Mouse (Mus musculus) v-Abl transformed pro-B cells (cell line): ENCODE results near the gene 4933415A04Rik.

Experiments
- in situ Hi-C, 2 experiments: fragments of 400-800 bp; cut with MboI; formaldehyde crosslinking; loops; one replicate each; pipeline ENCODE4 v1.15.1; 2025; ENCODE audit not compliant: unreplicated experiment in 2 of 2

The 4933415A04Rik gene

DNA sequence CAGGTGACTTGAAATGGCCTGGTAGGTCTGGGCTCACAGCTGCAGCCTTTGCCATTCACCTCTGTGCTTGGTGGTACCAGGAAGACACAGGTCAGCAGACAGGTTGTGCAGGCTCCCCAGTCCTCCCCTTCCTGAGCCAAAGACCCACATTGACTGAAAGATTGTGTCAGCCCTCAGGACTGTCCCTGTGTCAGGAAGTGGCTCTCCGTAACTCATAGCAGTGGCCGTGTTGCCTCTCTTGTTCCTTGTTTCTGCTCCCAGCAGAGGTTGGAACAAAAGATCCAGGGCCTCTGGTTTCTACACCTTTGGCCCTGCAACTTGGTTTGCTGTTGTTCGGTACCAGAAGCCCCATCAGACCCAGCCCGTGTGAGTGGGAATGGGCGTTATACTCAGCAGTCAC lies 17.7 kb upstream of the 4933415A04Rik start:
- in situ Hi-C loops = no loop called here

DNA sequence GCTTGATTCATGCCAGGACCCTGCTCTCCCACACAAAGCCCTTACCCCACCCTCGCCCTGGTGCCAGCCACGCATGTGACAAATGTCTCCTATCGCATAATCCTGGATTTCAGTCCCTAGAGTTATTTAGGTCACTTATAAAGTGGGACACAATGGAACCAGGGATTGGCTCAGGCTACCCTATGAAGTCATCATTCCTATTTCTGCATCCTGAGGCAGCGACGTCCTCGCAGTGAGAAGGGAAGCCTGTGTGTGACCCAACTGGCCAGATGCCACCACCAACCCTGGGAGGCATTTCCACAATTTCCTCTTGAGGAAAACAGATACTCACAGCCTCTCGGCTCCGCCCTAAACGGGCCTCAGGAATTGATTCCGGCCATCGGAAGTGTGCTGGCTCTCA lies 17.2 kb upstream of the 4933415A04Rik start:
- in situ Hi-C loops = no loop called here

DNA sequence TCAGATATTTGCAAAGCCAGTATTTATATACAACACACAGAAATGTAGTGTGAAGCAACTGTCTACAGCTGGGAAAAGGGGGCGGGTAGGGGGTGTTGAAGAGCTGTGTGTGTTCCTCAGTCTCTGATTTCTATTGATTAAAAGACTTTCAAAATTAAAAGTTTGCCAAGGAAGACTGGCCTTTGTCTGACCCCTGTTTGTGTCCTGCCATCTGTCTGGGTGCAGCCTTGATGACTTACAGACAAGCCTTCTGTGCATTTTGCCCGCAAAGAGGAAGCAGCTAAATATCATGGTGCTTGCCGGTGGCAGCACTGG lies 11.8 kb upstream of the 4933415A04Rik start:
- in situ Hi-C loops = no loop called here

DNA sequence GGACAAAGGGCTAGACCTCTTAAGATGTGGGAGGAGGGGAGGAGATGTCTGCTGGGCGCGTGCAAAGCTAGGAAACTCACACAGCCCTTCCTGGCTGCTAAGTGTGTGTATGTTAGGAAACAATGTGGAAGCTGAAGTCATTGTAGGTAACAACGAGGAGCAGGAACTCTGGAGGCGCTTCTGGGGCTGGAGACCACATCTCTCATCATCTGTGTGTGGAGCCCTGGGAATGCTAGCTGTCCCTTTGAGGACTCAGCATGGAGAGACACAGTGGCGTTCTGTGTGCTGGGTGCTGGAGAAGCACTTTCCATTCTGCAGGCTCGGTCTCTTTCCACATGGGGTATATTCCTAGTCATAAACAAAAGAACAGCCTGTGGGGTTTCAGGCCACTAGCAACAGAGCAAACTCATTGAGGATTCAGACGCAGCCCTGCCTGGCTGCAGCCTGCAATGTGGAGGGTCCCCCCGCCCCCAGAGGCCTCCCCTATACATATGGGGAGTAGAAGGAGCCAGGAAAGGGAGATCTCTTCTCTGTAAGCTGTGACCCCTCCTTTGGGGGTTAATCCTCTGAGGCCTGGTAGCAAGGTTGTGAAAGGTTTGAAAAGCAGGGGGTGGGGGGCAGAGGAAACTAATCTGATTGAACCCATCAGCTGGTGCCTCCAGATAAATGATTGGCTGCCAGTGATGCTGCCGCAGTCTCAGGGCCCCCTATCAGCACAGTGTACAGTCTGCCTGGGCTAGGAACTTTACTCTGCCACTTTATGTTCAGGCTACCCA lies 11.3 kb upstream of the 4933415A04Rik start:
- in situ Hi-C loops = no loop called here

DNA sequence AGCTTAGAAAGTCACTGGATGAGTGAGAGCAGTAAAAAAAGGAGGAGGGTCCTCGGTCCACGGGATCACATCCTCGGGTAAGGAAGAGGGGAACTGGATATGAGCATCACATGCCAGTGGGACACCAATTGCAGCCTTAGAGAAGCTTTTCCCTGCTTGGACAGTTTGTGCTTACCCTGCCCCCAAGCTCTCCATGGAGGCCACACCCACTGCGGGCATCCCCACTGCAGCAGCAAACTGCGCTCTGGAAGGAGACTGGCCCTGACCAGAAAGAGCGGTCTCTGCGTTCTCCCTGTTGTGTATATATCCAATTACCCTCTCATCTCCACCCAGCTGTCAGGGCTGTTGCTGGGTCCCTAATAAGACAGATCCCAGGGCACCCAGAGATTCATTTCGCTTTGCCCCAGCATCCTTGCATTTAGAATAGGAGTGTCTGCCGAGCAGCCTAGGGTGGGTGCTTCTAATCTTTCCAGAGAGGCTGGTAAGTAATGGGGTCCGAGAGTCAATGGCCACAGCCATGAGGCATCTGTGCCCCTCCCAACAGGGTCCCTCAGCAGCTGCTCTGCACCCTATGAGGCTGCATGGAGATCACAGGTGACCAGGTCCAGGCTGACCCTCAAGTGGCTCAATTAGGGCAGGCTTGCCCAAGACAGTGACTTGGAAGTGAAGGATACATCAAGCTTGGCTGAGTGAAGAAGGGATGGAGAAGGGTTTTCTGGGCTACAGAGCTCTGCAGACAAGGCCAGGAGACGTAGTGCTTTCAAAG lies 8.9 kb upstream of the 4933415A04Rik start:
- in situ Hi-C loops = no loop called here

DNA sequence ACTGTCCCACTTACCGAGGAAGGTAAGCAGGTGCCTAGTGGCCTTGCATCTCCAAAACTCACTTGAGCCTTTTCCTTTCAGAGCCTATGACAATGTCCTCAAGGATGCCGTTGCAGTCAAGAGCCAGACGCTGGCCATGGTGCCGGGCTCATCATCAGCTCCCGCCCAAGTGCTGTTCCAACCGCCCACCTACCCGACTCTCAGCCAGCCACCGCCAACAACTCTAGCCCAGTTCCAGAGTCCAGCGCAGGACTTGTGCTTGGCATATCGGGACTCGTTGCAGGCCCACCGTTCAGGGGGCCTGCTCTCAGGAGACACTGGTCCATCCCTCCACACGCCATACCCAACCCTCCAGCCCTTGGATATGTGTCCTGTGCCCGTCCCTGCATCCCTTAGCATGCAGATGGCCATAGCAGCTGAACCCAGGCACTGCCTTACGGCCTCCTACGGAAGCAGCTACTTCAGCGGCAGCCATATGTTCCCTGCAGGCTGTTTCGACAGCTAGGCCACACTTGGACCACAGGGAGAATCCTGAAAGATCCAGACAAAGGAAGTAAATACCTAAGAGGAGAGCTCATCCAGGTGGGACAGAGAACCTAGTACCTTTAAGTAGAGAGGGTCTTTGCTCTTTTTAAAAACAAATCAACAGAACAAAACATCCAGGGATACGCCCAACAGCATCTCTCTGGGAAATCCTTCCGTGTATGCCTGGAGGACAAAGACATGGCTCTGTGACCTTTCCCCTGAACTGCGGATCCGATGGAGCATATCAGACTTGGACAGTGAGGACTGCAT lies 1.4 kb upstream of the 4933415A04Rik start:
- in situ Hi-C loops = loop anchor here (5.0 to 10.0 kb wide), 2 partner anchors 91 to 93 kb away; no protein-coding TSS in a partner anchor

DNA sequence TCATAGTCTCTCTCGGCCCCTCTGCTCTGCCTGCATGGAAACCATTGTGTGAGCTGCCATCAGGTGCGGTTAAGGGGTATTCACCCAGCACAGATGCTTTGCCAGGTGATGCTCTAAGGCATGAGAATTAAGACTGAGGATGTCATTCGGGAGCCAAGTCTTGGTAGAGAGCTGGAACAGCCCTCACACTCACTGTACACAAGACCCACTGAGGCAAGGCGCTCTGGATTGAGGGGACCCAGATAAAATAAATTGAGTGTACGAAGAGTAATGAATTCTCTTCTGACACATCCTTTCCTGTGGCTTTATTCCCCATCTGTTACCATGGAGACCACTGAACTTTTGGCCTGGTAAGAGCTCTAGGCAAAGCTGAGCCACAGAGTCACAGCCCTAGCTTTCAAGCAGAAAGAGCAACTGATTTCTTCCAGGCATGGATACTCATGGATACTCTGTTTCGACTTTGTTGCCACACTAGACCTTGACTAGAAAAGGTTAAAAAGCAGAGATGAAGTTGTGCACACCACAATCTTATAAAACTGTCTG lies 2.8 kb downstream of the 4933415A04Rik start:
- in situ Hi-C loops = loop anchor here (5.0 to 10.0 kb wide), 2 partner anchors 95 to 97 kb away; no protein-coding TSS in a partner anchor

DNA sequence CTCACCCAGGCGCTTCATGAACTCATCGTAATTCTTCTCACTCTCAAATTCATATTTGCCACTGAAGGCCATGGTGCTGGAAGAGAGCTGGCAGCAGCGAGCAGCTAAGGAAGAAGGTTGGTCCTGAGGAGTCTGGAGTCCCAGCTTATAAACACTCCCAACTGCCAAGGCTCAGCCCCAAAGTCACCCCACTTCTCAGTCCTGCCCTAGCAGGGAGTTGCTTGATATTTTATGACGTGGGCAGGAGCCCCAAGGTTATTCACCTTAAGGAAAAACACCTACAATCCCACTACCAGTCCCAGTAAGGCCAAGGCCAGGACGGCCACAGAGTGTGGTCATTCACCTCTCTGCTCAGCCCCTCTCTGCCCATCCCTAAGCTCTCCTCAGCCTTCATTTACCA lies 14.6 kb downstream of the 4933415A04Rik start, which contains the start of gene Fabp6:
Gene Fabp6, minus strand, starts transcription at position 101 of the 400 bp plus-strand sequence.
- in situ Hi-C loops = no loop called here

DNA sequence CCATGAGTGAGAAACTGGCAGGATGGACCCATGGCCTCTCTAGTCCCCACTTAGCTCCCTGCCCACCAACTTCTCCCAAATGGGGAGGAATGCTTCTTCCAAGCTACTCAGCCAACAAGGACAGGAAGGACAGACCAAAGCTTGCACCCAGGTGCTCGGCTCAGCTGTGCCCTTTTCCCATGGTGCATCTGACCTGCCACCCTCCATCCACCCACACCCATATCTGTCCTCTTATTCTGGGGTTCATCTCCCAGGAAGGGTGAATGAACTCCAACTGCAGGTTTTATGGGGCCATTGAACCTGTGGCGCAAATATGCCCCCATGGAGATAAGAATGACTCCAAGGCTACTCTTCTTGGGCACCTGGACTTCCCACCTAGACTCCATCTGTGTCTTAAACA lies 17.4 kb downstream of the 4933415A04Rik start:
- in situ Hi-C loops = no loop called here

DNA sequence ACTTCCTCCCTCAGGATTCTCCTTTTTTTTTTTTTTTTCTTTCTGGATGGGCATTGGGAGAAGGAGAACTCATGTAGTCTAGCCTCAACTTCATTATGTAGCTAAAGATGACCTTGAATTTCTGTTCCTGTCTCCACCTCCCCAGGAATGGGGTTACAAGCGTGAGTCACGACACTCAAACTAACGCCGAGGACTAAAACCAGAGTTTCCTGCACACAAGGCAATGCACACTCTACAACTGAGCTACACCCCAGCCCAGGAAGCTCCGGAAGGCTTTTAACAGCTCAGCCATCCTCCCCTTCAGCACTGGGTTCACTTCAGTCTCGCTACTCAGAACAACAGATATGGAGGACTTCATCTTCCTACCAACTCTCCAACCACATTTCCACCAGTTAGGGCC lies 18.1 kb downstream of the 4933415A04Rik start:
- in situ Hi-C loops = no loop called here

DNA sequence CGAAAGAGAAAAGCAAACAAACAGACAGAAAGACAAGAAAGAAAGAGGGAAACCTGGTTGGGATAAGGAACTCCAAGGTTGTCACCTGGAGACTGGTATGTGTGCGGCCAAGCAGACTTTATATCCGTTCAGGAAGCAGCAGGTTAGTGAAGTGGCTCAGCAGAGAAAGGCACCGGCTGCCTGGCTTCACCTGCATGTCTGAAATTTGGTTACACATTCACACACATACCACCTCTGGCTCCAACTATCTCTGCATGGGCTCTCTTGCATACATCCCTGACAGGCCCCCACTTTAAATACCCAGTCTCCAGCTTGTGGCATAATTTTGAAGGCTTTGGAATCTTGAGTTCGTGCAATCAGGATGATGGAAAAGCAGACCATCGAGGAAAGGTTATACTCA lies 19.0 kb downstream of the 4933415A04Rik start:
- in situ Hi-C loops = no loop called here

DNA sequence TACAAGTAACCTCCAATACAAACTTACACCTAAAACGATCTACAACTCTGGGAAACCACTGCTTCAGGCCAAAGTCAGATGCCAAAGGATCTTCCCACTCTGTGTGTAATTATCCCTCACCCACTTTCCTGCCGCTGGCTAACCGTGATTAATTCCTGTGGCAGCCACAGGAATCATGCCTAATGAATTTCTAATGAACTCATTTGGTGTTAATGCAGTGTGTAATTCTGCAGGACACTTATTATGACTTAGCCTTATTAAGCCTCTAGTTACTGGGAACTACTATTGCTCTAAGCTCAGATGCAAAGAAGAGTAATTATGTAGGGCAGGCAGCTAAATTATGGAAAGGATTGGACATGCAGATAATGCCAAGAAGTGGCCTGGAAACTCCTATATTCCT lies 21.6 kb downstream of the 4933415A04Rik start:
- in situ Hi-C loops = no loop called here

DNA sequence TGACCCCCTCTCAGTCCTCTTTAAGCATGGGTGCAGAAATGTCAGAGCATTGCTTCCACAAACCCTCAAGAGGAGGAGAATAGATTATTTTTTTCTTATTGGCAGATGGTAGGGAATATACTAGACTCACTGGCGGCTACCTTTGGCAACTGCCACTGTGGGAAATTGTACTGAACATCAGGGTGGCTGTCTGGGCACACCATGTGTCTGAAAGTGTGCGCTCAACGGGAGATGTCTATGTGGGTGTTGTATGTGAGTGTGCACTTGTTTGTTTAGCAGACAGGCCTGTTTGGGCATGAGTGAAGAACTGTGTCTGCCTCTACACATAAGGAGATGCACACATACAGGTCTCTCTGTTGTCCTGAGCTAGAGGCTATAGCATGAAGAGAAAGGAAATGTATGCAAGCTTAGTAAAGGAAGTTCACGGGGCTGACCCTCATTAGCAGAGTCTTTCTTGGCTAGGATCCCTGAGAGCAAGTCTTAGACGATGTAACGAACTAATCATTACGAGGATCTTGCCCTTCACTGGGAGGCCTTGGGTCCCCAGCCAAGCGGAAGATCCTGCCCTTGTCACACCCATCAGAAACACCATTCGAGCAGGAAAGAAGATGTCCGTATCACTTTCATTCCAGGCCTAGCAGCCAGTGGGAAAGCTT lies 23.3 kb downstream of the 4933415A04Rik start:
- in situ Hi-C loops = loop anchor here in 1 of 2 experiments (5.0 kb wide), 1 partner anchor 118 kb away; no protein-coding TSS in a partner anchor

DNA sequence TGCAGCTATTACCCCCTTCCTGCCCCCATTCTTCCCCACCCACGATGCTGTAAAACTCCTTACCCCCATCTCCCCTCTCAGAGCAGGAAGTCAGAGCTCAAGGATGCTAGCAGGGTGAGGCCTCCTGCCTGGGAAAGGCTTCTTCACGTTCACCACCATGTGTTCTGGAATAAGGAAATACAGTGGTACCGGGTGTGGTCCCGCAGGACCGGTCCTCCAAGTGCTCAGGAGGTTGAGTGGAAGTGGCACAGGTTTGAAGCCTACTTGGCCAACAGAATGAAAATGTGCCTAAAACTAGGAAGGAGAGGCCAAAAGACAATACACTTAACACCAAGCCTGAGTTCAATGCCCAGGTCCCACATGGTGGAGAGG lies 23.8 kb downstream of the 4933415A04Rik start:
- in situ Hi-C loops = loop anchor here in 1 of 2 experiments (5.0 kb wide), 1 partner anchor 118 kb away; no protein-coding TSS in a partner anchor

DNA sequence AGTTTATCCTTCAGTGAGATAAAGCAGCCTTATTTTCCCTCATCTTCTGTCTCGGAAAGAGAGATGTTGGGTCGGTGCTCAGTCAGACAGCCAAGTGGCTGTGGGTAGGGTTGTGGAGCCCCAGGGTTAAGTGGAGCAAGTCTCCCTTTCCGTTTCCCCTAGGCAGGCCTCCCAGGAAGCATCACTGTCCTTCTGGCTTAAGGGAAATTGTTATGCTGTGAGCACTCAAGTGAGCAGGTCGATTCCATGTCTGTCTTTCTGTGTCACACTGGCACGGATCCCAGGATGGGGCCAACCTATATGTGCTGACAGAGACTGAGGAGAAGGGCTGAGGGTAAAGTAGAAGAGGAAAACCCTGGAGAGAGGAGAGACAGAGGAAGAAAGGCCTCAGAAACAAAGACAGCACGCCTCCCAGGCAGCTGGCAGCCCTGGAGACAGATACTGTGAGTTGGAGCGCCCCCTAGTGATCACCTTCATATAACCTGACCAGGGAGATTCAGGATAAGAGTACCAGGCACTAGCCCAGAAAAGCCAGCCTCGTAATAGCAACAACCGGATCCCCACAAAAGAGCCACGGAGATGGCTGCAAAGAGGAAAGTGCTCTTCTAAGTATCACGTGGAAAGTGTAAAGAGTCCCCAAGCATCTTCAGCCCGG lies 26.1 kb downstream of the 4933415A04Rik start:
- in situ Hi-C loops = loop anchor here in 1 of 2 experiments (5.0 kb wide), 1 partner anchor 121 kb away; no protein-coding TSS in a partner anchor

DNA sequence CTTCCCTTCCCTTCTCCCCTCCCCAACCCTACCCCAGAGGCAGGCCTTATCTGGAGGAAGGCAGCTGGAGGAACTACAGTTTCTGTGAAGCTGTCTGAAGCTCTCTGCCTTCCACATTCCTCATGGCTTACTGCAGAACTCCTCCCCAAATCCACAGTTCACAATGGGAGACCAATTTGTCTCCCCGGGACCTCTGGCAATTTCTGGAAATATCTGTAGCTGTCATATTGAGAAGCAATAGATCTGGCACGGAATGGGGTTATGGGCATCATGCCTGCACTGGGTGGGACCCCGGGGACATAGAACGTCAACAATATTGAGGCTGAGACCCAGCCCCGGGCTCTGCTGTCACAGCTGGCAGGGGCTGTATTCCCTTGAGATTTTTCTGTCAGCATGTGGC lies 31.1 kb downstream of the 4933415A04Rik start:
- in situ Hi-C loops = no loop called here

DNA sequence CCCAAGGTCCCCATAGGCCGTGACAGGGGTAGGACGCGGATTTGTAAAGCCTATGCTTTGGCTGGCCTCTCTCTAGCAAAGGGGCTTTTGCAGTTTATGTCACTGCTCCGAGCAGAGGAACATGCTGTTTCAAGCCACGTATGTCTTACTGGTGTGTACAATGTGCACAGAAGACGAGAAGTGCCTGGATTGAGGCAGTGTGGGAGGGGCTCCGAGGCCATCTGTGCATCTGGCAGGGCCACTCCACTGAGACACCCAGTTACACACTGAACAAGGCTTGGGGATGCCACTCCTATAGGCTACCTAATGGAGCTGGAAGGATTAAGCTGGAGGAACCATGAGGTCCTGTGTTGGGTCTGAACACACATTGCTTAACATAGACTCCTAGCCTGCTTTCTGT lies 31.6 kb downstream of the 4933415A04Rik start:
- in situ Hi-C loops = no loop called here

DNA sequence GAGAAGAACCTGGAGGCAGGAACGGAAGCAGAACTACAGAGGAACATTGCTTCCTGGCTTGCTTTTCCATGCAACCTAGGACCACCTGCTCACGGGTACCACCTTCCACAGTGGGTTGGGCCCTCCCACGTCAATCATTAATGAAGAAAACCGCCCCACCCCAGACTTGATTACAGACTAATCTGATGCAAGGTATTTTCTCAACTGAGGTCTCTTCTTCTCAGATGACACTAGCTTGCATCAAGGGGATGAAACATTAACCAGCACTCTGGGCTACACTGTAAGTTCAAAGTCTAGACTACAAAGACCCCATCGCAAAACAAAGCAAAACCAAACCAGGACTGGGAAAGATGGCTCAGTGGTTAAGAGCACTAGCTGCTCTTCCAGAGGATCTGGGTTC lies 34.9 kb downstream of the 4933415A04Rik start:
- in situ Hi-C loops = no loop called here

DNA sequence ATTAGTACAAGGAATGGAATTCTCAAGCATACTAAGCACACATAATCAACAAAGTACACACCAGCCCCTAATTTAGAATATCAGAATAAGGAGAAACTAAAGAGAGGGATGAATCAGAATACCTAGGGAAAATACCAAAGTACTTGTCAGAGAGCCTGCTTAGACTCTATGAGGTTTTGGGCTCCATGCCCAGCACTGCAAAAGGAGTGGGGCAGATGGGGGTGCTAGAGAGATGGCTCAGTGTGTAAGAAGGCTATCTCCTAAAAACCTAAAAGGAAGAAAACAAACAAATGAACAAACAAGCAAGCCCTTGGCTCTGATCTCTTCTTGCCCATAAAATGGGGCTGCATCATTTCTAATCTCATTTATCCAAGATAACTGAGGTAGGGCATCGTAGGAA lies 37.5 kb downstream of the 4933415A04Rik start:
- in situ Hi-C loops = no loop called here
